Mouse (Mus musculus) heart, postnatal 0 days (tissue): ENCODE data around the gene Peli1. TPM values are rescaled to one million over a fixed set of nuclear protein-coding genes. Genes with fewer than 3 reads are reported as not detected.
A peak's percentile ranks its signal among the peaks of the same experiment; 100 is the strongest.

Experiments used
- ATAC-seq: fragments of 200-750 bp; cut with Nextera tagmentation; 2 replicates; pipeline ENCODE4 v1.8.0; 2017; ENCODE audit warnings: low read depth, moderate number of reproducible peaks, moderate library complexity; ENCODE audit not compliant: insufficient read depth
- DNase-seq: peaks from one replicate; pipeline ENCODE4 v3.0.0-alpha.2; 2016; ENCODE audit warnings: low spot score
- H3K27ac ChIP-seq: fragments of 300-500 bp; sonication (generic); 2 replicates; pipeline ENCODE4 v1.5.1; 2014; ENCODE audit warnings: low read depth, mild to moderate bottlenecking
- H3K27me3 ChIP-seq: fragments of 300-500 bp; sonication (generic); 2 replicates; pipeline ENCODE4 v1.6.1; 2014; ENCODE audit warnings: low read length, mixed read lengths; ENCODE audit not compliant: control insufficient read depth, insufficient read depth
- H3K36me3 ChIP-seq: fragments of 300-500 bp; sonication (generic); replicated peaks from 2 replicates; pipeline ENCODE4 v1.6.1; 2014; ENCODE audit warnings: low read length, mixed read lengths; ENCODE audit not compliant: control insufficient read depth, insufficient read depth
- H3K4me1 ChIP-seq: fragments of 300-500 bp; sonication (generic); 2 replicates; pipeline ENCODE4 v1.6.1; 2014; ENCODE audit warnings: antibody characterized with exemption; ENCODE audit not compliant: control insufficient read depth, insufficient read depth
- H3K4me2 ChIP-seq: fragments of 300-500 bp; sonication (generic); 2 replicates; pipeline ENCODE4 v1.6.1; 2014; ENCODE audit warnings: low read depth, mild to moderate bottlenecking, low read length, moderate library complexity
- H3K4me3 ChIP-seq: fragments of 300-500 bp; sonication (generic); 2 replicates; pipeline ENCODE4 v1.5.1; 2014; ENCODE audit warnings: low read depth, low read length
- H3K9ac ChIP-seq: fragments of 300-500 bp; sonication (generic); replicated peaks from 2 replicates; pipeline ENCODE4 v1.6.1; 2014; ENCODE audit warnings: low read depth, low read length, mixed read lengths
- H3K9me3 ChIP-seq: fragments of 300-500 bp; sonication (generic); replicated peaks from 2 replicates; pipeline ENCODE4 v1.6.1; 2016; ENCODE audit warnings: low read length; ENCODE audit not compliant: control insufficient read depth
- CTCF ChIP-seq: IDR thresholded peaks from 2 replicates; pipeline ENCODE4 v1.5.1; 2016; ENCODE audit warnings: antibody characterized with exemption, control low read depth, low read depth
- EP300 ChIP-seq: IDR thresholded peaks from 2 replicates; pipeline ENCODE4 v1.6.1; 2016; ENCODE audit warnings: antibody characterized with exemption, low read depth
- WGBS: fragments of 180-500 bp; shearing (Covaris S2); extraction: QIAGEN DNeasy Blood & Tissue Kit; methylation state at CpG from one replicate; pipeline ENCODE4 v1.1.7; 2014; 5-methylcytosine and 5-hydroxymethylcytosine counted together
- polyA plus RNA-seq: library from polyadenylated mRNA; unstranded; fragments of >200 nt; fragmentation: Nextera tagmentation; extraction: Ambion mirVana; gene quantifications from 2 replicates; pipeline ENCODE4 v1.2.1, GENCODE M21; 2015
- total RNA-seq: library from RNA; depleted of rRNA; stranded (reverse); fragments of >200 nt; gene quantifications from 2 replicates; pipeline ENCODE4 v1.2.3, GENCODE M21; 2014; ENCODE audit warnings: low replicate concordance

The Peli1 gene
- total and polyA plus RNA-seq, 2 experiments from 2014 or later: 12.9 to 16.3 TPM

GRCm38 (mm10) chr11:21061431-21061830 lies 29.7 kb upstream of the Peli1 start:
- DNase-seq (peak; percentile 46), ATAC-seq (peak; percentile 73)
- Histone ChIP-seq H3K4me2 (no peak overlapping the region), H3K27ac (peak overlapping the region; percentile 66), H3K4me1 (peaks cover 12% of the 10 kb centered on the region), H3K36me3 (no peaks in the 10 kb centered on the region), H3K27me3 (no peaks in the 10 kb centered on the region), H3K9ac (no peak overlapping the region; the same call in 1 of the 2 replicates), H3K9me3 (no peaks in the 10 kb centered on the region), H3K4me3 (no peak overlapping the region)
- TF ChIP-seq CTCF (no peak), EP300 (no peak)
- WGBS: 47% methylated on average over 8 of the region's 8 CpGs

- H3K4me1 ChIP-seq: peaks cover 12% of the 10 kb centered on the region
- H3K27ac ChIP-seq: no peak overlapping the region
- no peak overlapping the region for H3K4me3 ChIP-seq
- ATAC-seq (no peak), DNase-seq (no peak)
- H3K9me3 ChIP-seq: no peaks in the 10 kb centered on the region
- TF ChIP-seq EP300 (no peak), CTCF (no peak)
- no peaks in the 10 kb centered on the region for H3K36me3 ChIP-seq
- H3K9ac ChIP-seq: no peak overlapping the region
- 90% methylated on average over 2 of the region's 2 CpGs for WGBS
- no peaks in the 10 kb centered on the region for H3K27me3 ChIP-seq
- H3K4me2 ChIP-seq: no peak overlapping the region
Observed at GRCm38 (mm10) chr11:21062071-21062470, 29.0 kb upstream of the Peli1 start.

GRCm38 (mm10) chr11:21063271-21063670 lies 27.8 kb upstream of the Peli1 start:
- no peak overlapping the region for H3K27ac ChIP-seq
- DNase-seq (no peak), ATAC-seq (no peak)
- no peaks in the 10 kb centered on the region for H3K36me3 ChIP-seq
- no peak overlapping the region for H3K4me2 ChIP-seq
- H3K9ac ChIP-seq: no peak overlapping the region
- TF ChIP-seq CTCF (no peak), EP300 (no peak)
- peaks cover 12% of the 10 kb centered on the region for H3K4me1 ChIP-seq
- 86% methylated on average over 3 of the region's 3 CpGs for WGBS
- no peaks in the 10 kb centered on the region for H3K9me3 ChIP-seq
- H3K27me3 ChIP-seq: no peaks in the 10 kb centered on the region
- H3K4me3 ChIP-seq: no peak overlapping the region

- WGBS: 9% methylated on average over 2 of the region's 2 CpGs
- H3K4me2 ChIP-seq: 0 out of 2 replicates have a peak overlapping the region, but pooled peaks have one; percentile 30
Observed at GRCm38 (mm10) chr11:21079400-21079799, 11.7 kb upstream of the Peli1 start.

GRCm38 (mm10) chr11:21079851-21080362 lies 11.2 kb upstream of the Peli1 start:
- Histone ChIP-seq H3K36me3 (no peaks in the 10 kb centered on the region), H3K9me3 (no peaks in the 10 kb centered on the region), H3K27me3 (no peaks in the 10 kb centered on the region), H3K4me2 (no peak overlapping the region), H3K27ac (0 out of 2 replicates have a peak overlapping the region, but pooled peaks have one; percentile 18), H3K4me1 (peaks cover 10% of the 10 kb centered on the region), H3K4me3 (no peak overlapping the region), H3K9ac (no peak overlapping the region)
- DNase-seq: peak; percentile 25
- TF ChIP-seq EP300 (no peak), CTCF (no peak)
- ATAC-seq: no peak
- 29% methylated on average over 3 of the region's 3 CpGs for WGBS

More at GRCm38 (mm10) chr11:21079400-21079799, 11.7 kb upstream of the Peli1 start:
- no peak for ATAC-seq
- Histone ChIP-seq H3K4me3 (no peak overlapping the region), H3K36me3 (no peaks in the 10 kb centered on the region), H3K4me1 (peaks cover 10% of the 10 kb centered on the region), H3K9me3 (no peaks in the 10 kb centered on the region), H3K27ac (0 out of 2 replicates have a peak overlapping the region, but pooled peaks have one; percentile 18), H3K27me3 (no peaks in the 10 kb centered on the region), H3K9ac (no peak overlapping the region)
- no peak for TF ChIP-seq CTCF
- TF ChIP-seq EP300: no peak
- DNase-seq: peak; percentile 27

GRCm38 (mm10) chr11:21081169-21081568 lies 9.9 kb upstream of the Peli1 start:
- 85% methylated on average over 3 of the region's 3 CpGs for WGBS
- TF ChIP-seq EP300 (no peak), CTCF (no peak)
- no peaks in the 10 kb centered on the region for H3K27me3 ChIP-seq

More at GRCm38 (mm10) chr11:21081169-21081568, 9.9 kb upstream of the Peli1 start:
- Histone ChIP-seq H3K36me3 (no peaks in the 10 kb centered on the region), H3K4me1 (peaks cover 10% of the 10 kb centered on the region), H3K9ac (no peak overlapping the region), H3K9me3 (no peaks in the 10 kb centered on the region), H3K4me3 (no peak overlapping the region), H3K27ac (no peak overlapping the region), H3K4me2 (no peak overlapping the region)
- ATAC-seq (no peak), DNase-seq (no peak)
